Mouse (Mus musculus): ENCODE measurements around the gene Gk5.
"Not testable (repeated sequence)": the region's sequence is repeated elsewhere in the genome, so short reads cannot be mapped to it uniquely, and the experiment has no call there.

Gk5 gene

GRCm38 (mm10) chr9:96144883-96145282, 25.7 kb downstream of the Gk5 start:
- DNase-seq (ENCODE audit: low read depth) = no peak

- DNase-seq (ENCODE audit: low read depth) = no peak
Observed at GRCm38 (mm10) chr9:96152801-96153200, 33.6 kb downstream of the Gk5 start.

- no peak for DNase-seq (ENCODE audit: low read depth)
Observed at GRCm38 (mm10) chr9:96158431-96158830, 39.3 kb downstream of the Gk5 start.

GRCm38 (mm10) chr9:96159047-96159446, 39.9 kb downstream of the Gk5 start:
- DNase-seq (ENCODE audit: low read depth) = no peak

GRCm38 (mm10) chr9:96160767-96161166, 41.6 kb downstream of the Gk5 start:
- DNase-seq (ENCODE audit: low read depth) = no peak

- DNase-seq (ENCODE audit: low read depth) = no peak
Observed at GRCm38 (mm10) chr9:96162421-96162820, 43.3 kb downstream of the Gk5 start.

- DNase-seq (ENCODE audit: low read depth) = no peak
Observed at GRCm38 (mm10) chr9:96163443-96163842, 44.3 kb downstream of the Gk5 start.

GRCm38 (mm10) chr9:96163983-96164382, 44.8 kb downstream of the Gk5 start:
- not testable (repeated sequence) for DNase-seq (ENCODE audit: low read depth)

- DNase-seq (ENCODE audit: low read depth) = peak; percentile 82
Observed at GRCm38 (mm10) chr9:96167168-96167585, 48.0 kb downstream of the Gk5 start.

- no peak for DNase-seq (ENCODE audit: low read depth)
Observed at GRCm38 (mm10) chr9:96170600-96170999, 51.4 kb downstream of the Gk5 start.

- DNase-seq (ENCODE audit: low read depth) = no peak
Observed at GRCm38 (mm10) chr9:96184909-96185308, 65.7 kb downstream of the Gk5 start.

- no peak for DNase-seq (ENCODE audit: low read depth)
Observed at GRCm38 (mm10) chr9:96186701-96187100, 67.5 kb downstream of the Gk5 start.

- DNase-seq (ENCODE audit: low read depth) = peak; percentile 88
Observed at GRCm38 (mm10) chr9:96195885-96196622, 76.9 kb downstream of the Gk5 start, which contains the start of gene Tfdp2. Gene Tfdp2, plus strand, starts transcription at chr9:96196275.

GRCm38 (mm10) chr9:96196636-96197181, 77.5 kb downstream of the Gk5 start:
- DNase-seq (ENCODE audit: low read depth) = peak; percentile 64

GRCm38 (mm10) chr9:96197806-96198205, 78.6 kb downstream of the Gk5 start:
- DNase-seq (ENCODE audit: low read depth) = no peak

GRCm38 (mm10) chr9:96203663-96204062, 84.5 kb downstream of the Gk5 start:
- no peak for DNase-seq (ENCODE audit: low read depth)

- DNase-seq (ENCODE audit: low read depth) = no peak
Observed at GRCm38 (mm10) chr9:96207428-96207827, 88.3 kb downstream of the Gk5 start.

- no peak for DNase-seq (ENCODE audit: low read depth)
Observed at GRCm38 (mm10) chr9:96213036-96213645, 94.0 kb downstream of the Gk5 start.

GRCm38 (mm10) chr9:96214171-96214570, 95.0 kb downstream of the Gk5 start:
- DNase-seq (ENCODE audit: low read depth) = no peak

GRCm38 (mm10) chr9:96217299-96217698, 98.1 kb downstream of the Gk5 start:
- DNase-seq (ENCODE audit: low read depth) = no peak

GRCm38 (mm10) chr9:96217799-96218198, 98.6 kb downstream of the Gk5 start:
- no peak for DNase-seq (ENCODE audit: low read depth)

- no peak for DNase-seq (ENCODE audit: low read depth)
Observed at GRCm38 (mm10) chr9:96219114-96219669, 100.0 kb downstream of the Gk5 start.

- no peak for DNase-seq (ENCODE audit: low read depth)
Observed at GRCm38 (mm10) chr9:96220419-96220818, 101.3 kb downstream of the Gk5 start.

Measured in naive thymus-derived CD4-positive, alpha-beta T cell, adult 2 months (primary cell).